Mouse (Mus musculus): ENCODE data around the gene Gm15155. TPM values are rescaled to one million over a fixed set of nuclear protein-coding genes. Genes with fewer than 3 reads are reported as not detected.
"Not testable (repeated sequence)": the region's sequence is repeated elsewhere in the genome, so short reads cannot be mapped to it uniquely, and the experiment has no call there.

Gene Gm15155
- polyA plus RNA-seq, 2 experiments, result not detected

DNA sequence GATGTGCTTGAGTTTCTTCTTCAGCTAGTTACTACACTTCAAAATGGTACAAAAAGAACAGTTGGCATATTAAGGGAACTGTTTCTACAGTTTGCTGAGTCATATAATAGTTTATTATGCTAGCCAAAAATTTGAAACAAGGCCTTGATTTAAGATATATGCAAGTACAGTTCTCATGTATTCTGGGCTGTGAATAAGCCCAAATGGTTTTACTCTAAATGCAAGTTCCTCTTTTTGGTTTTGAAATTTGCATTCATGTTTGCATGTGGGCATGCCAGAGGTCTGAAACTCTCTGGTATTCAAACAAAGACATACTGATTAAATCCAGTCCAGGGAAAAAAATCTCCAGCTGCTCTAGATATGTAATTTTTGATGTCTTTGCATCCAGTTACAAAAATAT is 277.2 kb downstream of the Gm15155 start:
- H3K4me1 ChIP-seq (replicated peaks; ENCODE audit: control insufficient read depth in 2 of 2, insufficient read depth in 2 of 2, low read length in 1 of 2), result no peaks in the 10 kb centered on the region
- no peak overlapping the region for H3K4me2 ChIP-seq (ENCODE audit: low read depth)
- no peak overlapping the region for H3K4me3 ChIP-seq (ENCODE audit: insufficient read depth in 1 of 2, low read depth in 2 of 2, low read length in 2 of 2)
- no peak for TF ChIP-seq EP300 (IDR thresholded peaks at IDR 0.05; ENCODE audit: low read depth)
- no peak for TF ChIP-seq CTCF (IDR thresholded peaks at IDR 0.05; ENCODE audit: low read depth)
- no peak for ATAC-seq (ENCODE audit: insufficient read depth)
- no peaks in the 10 kb centered on the region for H3K9me3 ChIP-seq (ENCODE audit: control insufficient read depth, low read length)
- no peaks in the 10 kb centered on the region for H3K36me3 ChIP-seq (replicated peaks; ENCODE audit: control insufficient read depth, insufficient read depth, low read depth)
- no peaks in the 10 kb centered on the region for H3K27me3 ChIP-seq (ENCODE audit: control insufficient read depth, insufficient read depth, low read length)
- no peak for DNase-seq (ENCODE audit: low read depth in 3 of 3, low spot score in 3 of 3)
- H3K27ac ChIP-seq, result no peak overlapping the region
- no peak overlapping the region for H3K9ac ChIP-seq (replicated peaks)

DNA sequence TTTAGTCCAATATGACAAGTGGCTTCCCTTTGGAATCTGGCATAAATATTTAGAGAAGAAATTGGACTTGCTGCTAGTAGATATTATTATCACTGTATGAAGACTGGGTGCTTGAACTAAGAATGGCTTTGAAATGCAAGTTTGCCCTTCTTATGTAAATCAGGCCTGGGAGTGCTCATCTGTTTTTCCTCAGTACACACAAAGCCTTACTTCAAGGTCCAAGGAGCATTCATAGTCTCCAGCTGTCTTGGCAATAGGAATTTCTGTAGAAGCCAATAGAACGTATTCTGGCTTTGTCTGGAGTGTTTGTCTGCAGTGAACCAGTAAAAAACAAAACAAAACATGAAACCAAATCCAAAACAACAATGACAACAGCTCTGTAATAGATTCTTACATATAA is 278.6 kb downstream of the Gm15155 start:
- no peaks in the 10 kb centered on the region for H3K27me3 ChIP-seq (ENCODE audit: control insufficient read depth, insufficient read depth, low read length)
- H3K9ac ChIP-seq (replicated peaks), result no peak overlapping the region
- no peak overlapping the region for H3K4me3 ChIP-seq (ENCODE audit: insufficient read depth in 1 of 2, low read depth in 2 of 2, low read length in 2 of 2)
- no peak overlapping the region for H3K27ac ChIP-seq
- no peaks in the 10 kb centered on the region for H3K36me3 ChIP-seq (replicated peaks; ENCODE audit: control insufficient read depth, insufficient read depth, low read depth)
- DNase-seq (ENCODE audit: low read depth in 3 of 3, low spot score in 3 of 3) (no peak), ATAC-seq (ENCODE audit: insufficient read depth) (no peak)
- no peak overlapping the region for H3K4me2 ChIP-seq (ENCODE audit: low read depth)
- TF ChIP-seq CTCF (IDR thresholded peaks at IDR 0.05; ENCODE audit: low read depth) (no peak), EP300 (IDR thresholded peaks at IDR 0.05; ENCODE audit: low read depth) (no peak)
- no peaks in the 10 kb centered on the region for H3K9me3 ChIP-seq (ENCODE audit: control insufficient read depth, low read length)
- H3K4me1 ChIP-seq (replicated peaks; ENCODE audit: control insufficient read depth in 2 of 2, insufficient read depth in 2 of 2, low read length in 1 of 2), result no peaks in the 10 kb centered on the region
- WGBS (ENCODE audit: insufficient replicate concordance), result 37% methylated on average over 1 of the region's 1 CpGs

DNA sequence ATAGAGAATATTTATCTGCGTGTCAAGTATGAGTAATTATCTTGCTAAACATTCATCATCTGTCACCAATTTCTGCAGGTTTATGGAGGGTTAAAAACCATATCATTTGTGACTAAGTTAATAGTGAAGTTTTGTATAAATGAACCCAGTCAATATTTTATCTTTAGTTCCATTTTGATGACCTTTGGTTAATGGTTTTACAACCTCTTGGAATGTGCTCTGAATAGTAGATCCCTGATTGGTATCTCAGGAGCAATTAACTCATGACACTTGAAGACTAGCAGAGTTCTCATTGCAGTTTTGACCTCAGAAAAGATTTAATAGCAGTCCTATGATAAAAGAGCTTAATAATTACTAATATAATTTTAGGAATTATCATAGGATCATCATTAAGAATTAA is 385.2 kb downstream of the Gm15155 start:
- WGBS (ENCODE audit: insufficient replicate concordance), result 47% methylated on average over 1 of the region's 1 CpGs
- no peak for DNase-seq (ENCODE audit: low read depth in 3 of 3, low spot score in 3 of 3)
- no peak overlapping the region for H3K9ac ChIP-seq (replicated peaks)
- H3K27me3 ChIP-seq (ENCODE audit: control insufficient read depth, insufficient read depth, low read length), result no peaks in the 10 kb centered on the region
- H3K36me3 ChIP-seq (replicated peaks; ENCODE audit: control insufficient read depth, insufficient read depth, low read depth), result no peaks in the 10 kb centered on the region
- no peak for ATAC-seq (ENCODE audit: insufficient read depth)
- no peak overlapping the region for H3K4me2 ChIP-seq (ENCODE audit: low read depth)
- no peak overlapping the region for H3K4me3 ChIP-seq (ENCODE audit: insufficient read depth in 1 of 2, low read depth in 2 of 2, low read length in 2 of 2)
- TF ChIP-seq CTCF (IDR thresholded peaks at IDR 0.05; ENCODE audit: low read depth) (no peak), EP300 (IDR thresholded peaks at IDR 0.05; ENCODE audit: low read depth) (no peak)
- no peaks in the 10 kb centered on the region for H3K4me1 ChIP-seq (replicated peaks; ENCODE audit: control insufficient read depth in 2 of 2, insufficient read depth in 2 of 2, low read length in 1 of 2)
- no peak overlapping the region for H3K27ac ChIP-seq
- H3K9me3 ChIP-seq (ENCODE audit: control insufficient read depth, low read length), result no peaks in the 10 kb centered on the region

DNA sequence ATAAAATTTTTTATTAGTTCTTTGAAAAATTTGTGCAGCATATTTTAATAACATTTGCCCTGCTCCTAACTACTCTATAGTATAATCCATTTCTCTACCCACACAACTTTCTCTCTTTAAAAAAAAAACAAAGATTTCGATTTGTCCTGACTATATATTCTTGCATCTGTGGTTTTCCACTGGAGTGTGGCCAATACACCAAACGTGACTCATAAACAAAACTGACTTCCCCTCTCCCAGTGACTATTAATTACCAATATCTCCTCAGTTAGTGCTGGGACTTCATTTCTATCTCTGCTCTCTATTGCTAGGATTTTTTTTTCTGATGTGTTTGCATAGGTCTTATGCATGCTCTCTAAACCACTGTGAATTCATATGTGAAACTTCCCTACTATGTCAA is 531.2 kb downstream of the Gm15155 start:
- DNase-seq (ENCODE audit: low read depth in 3 of 3, low spot score in 3 of 3) (no peak), ATAC-seq (ENCODE audit: insufficient read depth) (no peak)
- Histone ChIP-seq H3K9ac (replicated peaks) (no peak overlapping the region), H3K4me3 (ENCODE audit: insufficient read depth in 1 of 2, low read depth in 2 of 2, low read length in 2 of 2) (no peak overlapping the region), H3K9me3 (ENCODE audit: control insufficient read depth, low read length) (no peaks in the 10 kb centered on the region), H3K27ac (no peak overlapping the region), H3K36me3 (replicated peaks; ENCODE audit: control insufficient read depth, insufficient read depth, low read depth) (no peaks in the 10 kb centered on the region), H3K27me3 (ENCODE audit: control insufficient read depth, insufficient read depth, low read length) (no peaks in the 10 kb centered on the region), H3K4me2 (ENCODE audit: low read depth) (no peak overlapping the region), H3K4me1 (replicated peaks; ENCODE audit: control insufficient read depth in 2 of 2, insufficient read depth in 2 of 2, low read length in 1 of 2) (no peaks in the 10 kb centered on the region)
- 33% methylated on average over 2 of the region's 2 CpGs for WGBS (ENCODE audit: insufficient replicate concordance)
- TF ChIP-seq EP300 (IDR thresholded peaks at IDR 0.05; ENCODE audit: low read depth), result no peak
- TF ChIP-seq CTCF (IDR thresholded peaks at IDR 0.05; ENCODE audit: low read depth), result no peak

DNA sequence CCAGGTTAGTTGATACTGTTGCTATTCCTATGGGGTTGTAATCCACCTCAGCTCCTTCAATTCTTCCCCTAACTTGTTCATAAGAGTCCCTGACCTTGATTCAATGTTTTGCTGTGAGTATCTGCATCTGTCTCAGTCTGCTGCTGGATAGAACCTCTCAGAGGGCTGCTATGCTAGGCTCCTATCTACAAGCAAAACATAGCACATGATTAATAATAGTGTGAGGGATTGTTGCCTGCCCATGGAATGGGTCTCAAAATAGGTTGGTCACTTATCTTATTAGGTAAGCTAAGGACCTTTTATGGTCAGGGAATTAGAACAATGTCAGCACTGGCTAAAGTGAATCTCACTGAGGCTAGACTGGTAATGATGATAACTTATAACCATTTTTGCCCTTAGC is 547.0 kb downstream of the Gm15155 start:
- Histone ChIP-seq H3K27ac (no peak overlapping the region), H3K4me2 (ENCODE audit: low read depth) (no peak overlapping the region), H3K27me3 (ENCODE audit: control insufficient read depth, insufficient read depth, low read length) (no peaks in the 10 kb centered on the region), H3K9ac (replicated peaks) (no peak overlapping the region), H3K4me3 (ENCODE audit: insufficient read depth in 1 of 2, low read depth in 2 of 2, low read length in 2 of 2) (no peak overlapping the region), H3K9me3 (ENCODE audit: control insufficient read depth, low read length) (no peaks in the 10 kb centered on the region), H3K4me1 (replicated peaks; ENCODE audit: control insufficient read depth in 2 of 2, insufficient read depth in 2 of 2, low read length in 1 of 2) (no peaks in the 10 kb centered on the region), H3K36me3 (replicated peaks; ENCODE audit: control insufficient read depth, insufficient read depth, low read depth) (no peaks in the 10 kb centered on the region)
- TF ChIP-seq CTCF (IDR thresholded peaks at IDR 0.05; ENCODE audit: low read depth) (no peak), EP300 (IDR thresholded peaks at IDR 0.05; ENCODE audit: low read depth) (no peak)
- ATAC-seq (ENCODE audit: insufficient read depth) (no peak), DNase-seq (ENCODE audit: low read depth in 3 of 3, low spot score in 3 of 3) (no peak)

DNA sequence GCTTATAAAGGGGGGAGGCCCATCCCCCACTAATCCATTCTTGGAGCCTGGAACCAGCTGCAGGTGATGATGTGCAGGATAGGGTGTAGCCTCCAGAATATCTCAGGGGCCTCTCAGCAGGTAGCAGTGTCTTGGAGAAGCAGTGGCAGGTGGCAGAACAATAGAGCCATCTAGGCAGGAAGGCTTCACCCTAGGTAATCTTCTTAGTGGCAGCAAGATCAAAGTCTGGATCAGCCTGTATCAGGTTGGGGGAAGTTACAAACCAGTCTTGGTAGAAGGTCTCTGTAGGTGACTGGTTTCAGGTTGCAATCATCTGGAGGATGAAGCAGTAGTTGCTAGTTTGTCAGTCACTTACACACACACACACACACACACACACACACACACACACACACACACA is 679.3 kb downstream of the Gm15155 start:
- H3K4me1 ChIP-seq (replicated peaks; ENCODE audit: control insufficient read depth in 2 of 2, insufficient read depth in 2 of 2, low read length in 1 of 2); H3K9me3 ChIP-seq (ENCODE audit: control insufficient read depth, low read length); DNase-seq (ENCODE audit: low read depth in 3 of 3, low spot score in 3 of 3); H3K9ac ChIP-seq (replicated peaks); H3K27ac ChIP-seq; H3K36me3 ChIP-seq (replicated peaks; ENCODE audit: control insufficient read depth, insufficient read depth, low read depth); ATAC-seq (ENCODE audit: insufficient read depth); H3K4me2 ChIP-seq (ENCODE audit: low read depth); H3K27me3 ChIP-seq (ENCODE audit: control insufficient read depth, insufficient read depth, low read length); H3K4me3 ChIP-seq (ENCODE audit: insufficient read depth in 1 of 2, low read depth in 2 of 2, low read length in 2 of 2): not testable (repeated sequence)

Other genes starting within 250 kb of the Gm15155 start
- 0.01 and 0.02 TPM in 2 replicates for gene Ptchd1, start 927 bp upstream of the Gm15155 start, polyA plus RNA-seq (2012; rRNA removed)
- gene Ptchd1, start 927 bp upstream of the Gm15155 start, polyA plus RNA-seq (2014; fragmentation: Nextera tagmentation; extraction: Ambion mirVana), result not detected in 2 replicates

Data from liver, embryonic 14.5 days (tissue).